Mouse (Mus musculus): Measurements from ENCODE around the gene Lpar3.

DNA sequence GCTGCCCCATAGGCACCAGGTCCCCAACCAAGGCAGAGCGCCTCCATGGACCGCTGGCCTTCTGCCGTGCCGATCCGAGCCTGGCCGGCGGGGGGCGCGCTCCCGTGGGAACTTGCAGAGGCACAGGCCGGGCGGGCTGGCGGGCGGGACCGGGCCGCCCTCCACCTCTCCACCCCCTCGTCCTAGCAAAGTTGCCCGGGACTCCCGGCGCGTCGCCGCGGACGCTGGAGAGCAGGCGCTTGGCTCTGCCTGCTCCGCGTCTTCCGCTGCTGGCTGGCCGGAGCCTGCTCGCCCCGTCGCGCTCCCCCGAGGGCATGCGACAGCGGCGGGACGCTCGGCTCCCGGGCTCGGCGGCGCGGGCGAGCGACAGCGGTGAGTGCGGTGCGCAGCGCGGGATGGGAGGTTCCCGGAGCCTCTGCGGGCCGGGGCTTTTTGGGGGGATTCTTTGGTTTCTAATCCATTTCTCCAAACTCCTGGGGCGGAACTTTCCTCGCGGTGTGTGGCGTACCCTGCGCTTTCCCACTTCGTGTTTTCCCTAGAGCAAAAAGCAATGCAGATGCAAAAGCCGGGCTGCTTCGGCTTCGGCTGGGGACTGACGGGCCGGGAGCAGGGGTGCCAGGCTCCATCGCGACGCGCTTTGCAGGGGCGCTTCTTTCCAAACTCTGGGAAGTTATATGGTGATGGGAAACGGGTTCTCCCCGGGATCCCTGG, at the start of gene Lpar3:
- TF ChIP-seq CTCF (IDR thresholded peaks at IDR 0.05; ENCODE audit: low read depth, low read length) (no peak), TAL1 (conservative IDR thresholded peaks at IDR 0.05; ENCODE audit: low read depth, low read length) (no peak)
